Mouse (Mus musculus) layer of hippocampus, adult 11-12 months (tissue): ENCODE measurements around the gene Dap3.
"Not testable (repeated sequence)": the region's sequence is repeated elsewhere in the genome, so short reads cannot be mapped to it uniquely, and the experiment has no call there.

Experiments used
- DNase-seq: peaks from one replicate; pipeline ENCODE4 v3.0.0; 2022; ENCODE audit warnings: low spot score

Dap3 gene

DNA sequence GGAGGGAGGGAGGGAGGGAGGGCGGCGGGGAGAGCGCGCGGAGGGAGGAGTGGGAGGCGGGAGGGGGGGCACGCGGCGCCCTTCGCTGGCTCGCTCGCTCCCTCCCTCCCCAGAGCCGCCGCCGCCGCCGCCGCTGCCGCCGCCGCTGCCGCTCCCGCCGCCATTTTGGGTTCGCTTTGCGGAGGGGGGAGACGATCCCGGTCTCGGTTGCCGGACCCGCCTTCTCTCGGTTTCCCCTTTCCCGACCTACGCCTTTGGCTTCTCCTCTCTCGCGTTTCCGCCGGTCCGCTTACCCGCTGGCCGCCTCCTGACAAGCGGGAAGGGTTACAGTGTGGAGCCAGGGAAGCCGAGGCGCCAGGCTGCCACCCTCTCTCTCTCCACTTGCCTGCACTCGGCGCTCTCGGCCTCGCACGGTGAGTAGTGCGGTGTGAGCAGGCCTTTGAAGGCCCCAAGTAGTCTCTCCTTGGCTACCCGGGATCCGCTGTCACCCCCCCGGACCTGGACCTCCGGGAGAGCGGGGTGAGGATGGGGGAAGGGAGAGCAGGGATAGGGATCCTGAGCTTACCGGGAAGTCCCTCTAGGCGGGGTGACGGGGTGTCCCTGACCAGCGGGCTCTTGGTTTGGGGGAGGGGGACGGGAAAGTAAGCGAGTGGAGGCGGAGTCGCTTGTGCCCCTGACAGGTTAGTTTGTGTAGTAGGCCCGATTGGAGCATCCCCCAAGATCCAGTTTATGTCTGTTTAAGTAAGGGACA is at the start of gene Dap3, which contains the start of gene Ash1l:
TSS of gene Dap3 (minus strand) at position 606 of the 751 bp plus-strand sequence.
TSS of gene Ash1l (plus strand) at position 47 of the 751 bp plus-strand sequence.
- DNase-seq: peak; percentile 71

DNA sequence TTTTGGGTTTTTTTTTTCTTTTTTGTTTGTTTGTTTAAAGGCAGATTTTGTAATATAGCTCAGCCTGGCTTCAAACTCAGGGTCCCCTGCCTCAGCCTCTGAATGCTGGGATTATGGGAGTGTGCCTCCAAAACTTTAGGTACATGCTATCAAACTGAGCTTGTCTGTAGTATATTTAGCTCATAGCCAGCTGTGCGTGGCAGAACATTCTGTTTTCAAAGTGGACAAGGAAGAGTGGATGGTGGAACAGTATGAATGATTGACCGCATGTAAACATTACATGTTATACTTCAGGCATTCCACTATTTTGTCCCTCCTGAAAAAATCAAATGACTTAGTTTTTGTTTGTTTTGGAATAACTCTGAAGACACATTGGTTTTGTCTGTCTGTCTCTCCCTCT is 41.8 kb upstream of the Dap3 start:
- no peak for DNase-seq

DNA sequence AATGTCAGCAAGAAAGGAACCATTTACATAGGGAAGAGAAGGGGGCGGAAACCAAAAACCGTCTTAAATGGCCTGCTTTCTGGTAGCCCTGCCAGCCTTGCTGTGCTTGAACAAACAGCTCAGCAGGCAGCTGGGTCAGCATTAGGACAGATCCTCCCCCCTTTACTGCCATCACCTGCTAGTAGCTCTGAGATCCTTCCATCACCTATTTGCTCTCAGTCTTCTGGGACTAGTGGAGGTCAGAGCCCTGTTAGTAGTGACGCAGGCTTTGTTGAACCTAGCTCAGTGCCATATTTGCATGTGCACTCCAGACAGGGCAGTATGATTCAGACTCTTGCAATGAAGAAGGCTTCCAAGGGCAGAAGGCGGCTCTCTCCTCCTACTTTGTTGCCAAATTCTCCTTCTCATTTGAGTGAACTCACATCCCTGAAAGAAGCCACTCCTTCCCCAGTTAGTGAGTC is 33.0 kb upstream of the Dap3 start:
- no peak for DNase-seq

DNA sequence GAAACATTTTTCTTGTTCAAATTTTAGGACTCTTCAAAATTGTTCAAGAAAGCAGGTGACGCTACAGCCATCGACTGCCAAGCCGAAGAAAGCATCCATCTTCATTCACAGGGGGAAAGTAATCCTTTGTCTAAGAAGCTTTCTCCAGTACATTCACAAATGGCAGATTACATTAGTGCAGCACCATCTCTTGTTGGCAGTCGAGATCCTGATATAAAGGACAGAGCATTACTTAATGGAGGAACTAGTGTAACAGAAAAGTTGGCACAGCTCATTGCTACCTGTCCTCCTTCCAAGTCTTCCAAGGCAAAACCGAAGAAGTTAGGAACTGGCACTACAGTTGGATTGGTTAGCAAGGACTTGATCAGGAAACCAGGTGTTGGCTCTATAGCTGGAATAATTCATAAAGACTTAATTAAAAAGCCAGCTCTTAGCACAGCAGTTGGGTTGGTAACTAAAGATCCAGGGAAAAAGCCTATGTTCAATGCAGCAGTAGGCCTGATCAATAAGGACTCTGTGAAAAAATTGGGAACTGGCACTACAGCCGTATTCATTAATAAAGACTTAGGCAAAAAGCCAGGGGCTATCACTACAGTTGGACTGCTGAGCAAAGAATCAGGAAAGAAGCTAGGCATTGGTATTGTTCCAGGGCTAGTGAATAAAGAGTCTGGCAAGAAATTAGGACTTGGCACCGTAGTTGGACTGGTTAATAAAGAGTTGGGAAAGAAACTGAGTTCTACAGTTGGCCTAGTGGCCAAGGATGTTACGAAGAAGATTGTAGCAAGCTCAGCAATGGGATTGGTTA is 30.4 kb upstream of the Dap3 start:
- no peak for DNase-seq

DNA sequence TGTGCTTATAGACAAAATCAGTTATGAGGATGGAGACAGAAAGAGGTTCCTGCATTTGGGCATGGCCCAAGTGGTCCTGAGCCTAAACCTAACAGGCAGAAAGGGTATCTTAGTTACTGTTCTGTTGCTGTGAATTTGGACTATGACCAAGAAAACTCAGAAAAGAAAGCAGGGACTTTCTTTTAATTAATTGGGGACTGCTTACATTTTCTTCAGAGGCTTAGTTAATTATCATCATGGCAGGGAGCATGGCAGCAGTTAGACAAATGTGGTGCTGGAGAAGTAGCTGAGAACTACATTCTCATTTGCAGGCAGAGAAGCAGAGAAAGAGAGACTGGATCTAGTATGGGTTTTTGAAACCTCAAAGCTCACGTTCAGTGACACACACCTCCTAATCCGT is 24.0 kb upstream of the Dap3 start:
- no peak for DNase-seq

DNA sequence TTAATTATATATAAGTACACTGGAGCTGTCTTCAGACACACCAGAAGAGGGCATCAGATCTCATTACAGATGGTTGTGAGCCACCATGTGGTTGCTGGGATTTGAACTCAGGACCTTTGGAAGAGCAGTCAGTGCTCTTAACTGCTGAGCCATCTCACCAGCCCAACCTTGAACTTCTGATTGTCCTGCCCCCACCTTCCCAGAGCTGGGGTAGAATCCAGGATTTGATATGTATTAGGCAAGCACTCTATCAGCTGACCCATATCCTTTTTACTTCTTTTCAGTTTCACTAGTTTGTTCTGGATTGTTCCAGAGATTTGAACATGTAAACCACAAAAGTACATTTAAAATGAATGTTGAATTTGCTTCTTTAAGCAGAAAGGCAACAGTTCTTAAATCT is 12.2 kb upstream of the Dap3 start:
- not testable (repeated sequence) for DNase-seq

DNA sequence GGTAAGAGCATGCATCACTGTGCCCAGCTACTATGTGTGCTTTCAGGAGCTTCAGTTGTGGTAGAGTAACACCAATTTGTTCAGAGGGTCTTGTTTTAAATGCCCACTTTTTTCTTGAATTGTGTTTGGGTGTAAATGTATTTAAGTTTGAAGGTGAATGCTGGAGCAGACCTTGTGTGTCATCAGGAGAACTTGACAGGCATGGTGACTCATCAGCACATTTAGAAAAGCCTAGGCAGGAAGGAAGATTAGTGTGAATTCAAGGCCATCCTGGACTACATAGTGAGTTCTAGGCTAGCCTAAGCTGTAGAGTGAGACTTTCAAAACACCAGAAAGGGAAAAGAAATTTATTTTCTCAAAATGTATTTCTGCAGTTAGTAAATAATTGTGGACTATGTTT is 2.8 kb upstream of the Dap3 start:
- no peak for DNase-seq

DNA sequence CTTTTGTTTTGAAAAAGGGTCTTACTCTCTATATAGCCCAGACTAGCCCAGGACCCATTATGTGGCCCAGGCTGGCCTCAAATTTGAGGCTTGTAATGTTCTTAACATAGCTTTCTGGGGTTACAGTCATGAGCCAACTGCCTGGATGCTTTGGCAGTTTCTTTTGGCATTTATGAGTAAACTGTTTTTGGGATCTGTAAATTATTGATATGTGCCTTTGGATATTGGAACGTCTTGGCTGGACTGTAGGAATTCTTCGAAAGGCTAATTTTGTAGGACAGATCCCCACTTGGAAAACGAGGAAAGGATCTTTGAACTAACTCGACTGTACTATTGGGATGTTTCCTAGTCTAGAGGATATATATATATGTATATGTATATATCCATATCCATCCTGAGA is 2.3 kb upstream of the Dap3 start:
- no peak for DNase-seq

DNA sequence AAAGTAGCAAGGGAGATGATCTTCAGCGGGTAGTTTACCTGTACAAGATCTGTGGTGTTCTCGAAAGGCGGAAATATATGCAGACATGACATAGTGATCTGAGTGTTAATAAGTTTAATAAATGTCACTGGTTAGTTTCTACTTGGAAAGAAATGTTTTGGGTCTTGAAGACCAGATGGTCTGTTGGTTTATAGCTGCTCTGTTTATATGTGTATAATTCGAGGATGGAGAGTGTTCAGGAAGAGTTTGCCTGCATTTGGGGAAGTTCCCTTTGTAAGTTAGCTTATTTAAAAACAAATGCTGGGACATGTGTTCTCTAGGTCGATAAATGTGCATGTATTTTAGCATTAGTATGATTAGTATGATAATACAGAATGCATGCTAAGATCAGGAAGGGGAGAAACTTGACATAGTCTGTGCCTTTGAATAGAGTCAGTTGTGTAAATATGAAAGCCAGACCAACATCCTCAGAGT is 383 bp upstream of the Dap3 start:
- DNase-seq: no peak

DNA sequence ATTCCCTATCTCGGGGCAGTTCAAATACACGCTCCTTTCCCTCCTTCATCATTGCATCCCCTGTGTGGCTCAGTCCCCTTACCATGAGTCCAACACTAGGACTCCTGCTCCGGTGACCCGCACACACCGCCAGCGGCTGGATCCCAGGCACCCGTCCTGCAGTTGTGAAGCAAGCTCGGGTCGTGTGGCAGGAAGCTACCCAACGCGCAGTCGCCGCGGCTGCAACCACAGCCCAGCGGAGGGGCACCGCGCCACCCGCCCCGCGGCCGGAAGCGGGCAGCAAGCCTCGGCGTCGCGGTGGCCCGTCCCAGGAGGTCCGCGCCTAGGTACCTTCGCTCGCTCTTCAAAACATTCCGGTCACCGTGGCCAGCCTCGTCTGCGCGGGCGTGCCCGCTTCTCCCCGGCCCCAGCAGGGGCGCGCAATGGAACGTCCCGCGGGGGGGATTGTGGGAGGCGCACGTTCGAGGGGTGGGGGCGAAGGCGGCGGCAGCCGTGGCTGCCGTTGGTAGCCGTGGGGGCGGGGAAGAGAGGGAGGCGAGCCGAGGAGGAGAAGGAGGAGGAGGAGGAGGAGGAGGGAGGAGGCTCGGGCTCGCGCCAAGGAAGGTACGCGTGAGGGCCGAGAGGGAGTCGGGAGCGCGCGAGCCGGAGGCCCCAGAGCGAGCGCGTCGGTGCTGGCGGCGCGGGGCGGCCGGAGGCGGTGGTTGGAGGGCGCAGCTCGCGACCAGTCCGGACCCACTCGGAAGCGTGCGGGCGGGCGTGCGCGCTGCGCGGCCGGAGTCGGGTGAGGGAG is 1.0 kb downstream of the Dap3 start:
- peak; percentile 85 for DNase-seq

DNA sequence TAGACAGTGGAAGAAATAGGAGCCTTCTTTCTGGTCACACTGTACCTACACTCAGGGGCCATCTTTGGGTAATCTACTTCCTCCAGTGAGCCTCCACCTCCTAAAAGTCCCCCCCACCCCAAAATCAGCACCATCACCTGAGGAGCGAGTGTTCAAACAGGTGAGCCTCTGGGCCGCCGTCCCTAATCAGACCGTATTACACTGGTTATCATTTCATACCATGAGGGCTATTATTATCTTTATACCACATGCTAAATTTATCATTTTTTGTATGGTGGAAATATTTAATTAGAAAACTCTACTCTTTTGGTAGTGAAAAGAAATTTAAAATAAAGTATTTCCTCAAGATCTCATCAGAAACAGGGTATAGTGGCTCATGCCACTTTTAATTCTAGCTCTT is 6.9 kb downstream of the Dap3 start:
- no peak for DNase-seq

DNA sequence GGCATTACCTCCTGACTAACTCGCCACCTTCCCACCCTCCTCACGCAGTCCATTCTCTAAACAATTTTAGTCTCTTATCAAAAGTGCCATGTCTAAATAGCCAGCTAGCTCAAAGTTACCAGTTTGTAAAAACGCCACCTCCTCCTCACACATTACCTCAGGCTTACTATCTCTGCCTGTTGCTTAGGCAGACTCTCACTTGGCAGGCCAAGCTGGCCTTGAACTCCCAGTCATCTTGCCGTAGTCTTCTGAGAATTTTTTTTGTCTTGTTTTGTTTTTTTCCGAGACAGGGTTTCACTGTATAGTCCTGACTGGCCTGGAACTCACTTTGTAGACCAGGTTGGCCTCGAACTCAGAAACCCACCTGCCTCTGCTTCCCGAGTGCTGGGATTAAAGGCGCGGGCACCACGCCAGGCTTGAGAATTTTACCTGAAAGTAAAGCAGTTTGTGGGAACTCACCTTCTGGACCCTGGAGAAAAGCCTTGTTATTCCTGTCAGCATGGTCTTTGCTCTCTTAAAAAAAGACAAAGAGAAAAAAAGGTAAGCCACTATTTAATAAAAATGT is 8.6 kb downstream of the Dap3 start:
- no peak for DNase-seq

DNA sequence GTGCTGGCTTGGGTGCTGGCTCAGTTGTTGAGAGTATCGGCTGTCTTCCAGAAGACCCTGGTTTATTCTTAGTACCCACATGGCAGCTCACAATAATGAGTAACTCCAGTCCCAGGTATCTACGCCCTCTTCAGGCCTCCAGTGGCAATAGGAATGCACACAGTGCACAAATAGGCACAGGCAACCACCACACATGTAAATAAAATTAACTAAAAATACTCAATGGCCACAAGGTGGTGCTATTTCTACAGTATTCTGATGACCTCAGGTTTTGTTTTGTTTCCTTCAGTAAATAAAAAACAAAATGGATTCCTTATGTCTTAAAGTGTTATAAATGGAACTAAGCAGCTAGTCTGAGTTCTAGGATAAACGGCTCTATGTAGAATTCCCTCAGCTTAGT is 11.2 kb downstream of the Dap3 start:
- no peak for DNase-seq

DNA sequence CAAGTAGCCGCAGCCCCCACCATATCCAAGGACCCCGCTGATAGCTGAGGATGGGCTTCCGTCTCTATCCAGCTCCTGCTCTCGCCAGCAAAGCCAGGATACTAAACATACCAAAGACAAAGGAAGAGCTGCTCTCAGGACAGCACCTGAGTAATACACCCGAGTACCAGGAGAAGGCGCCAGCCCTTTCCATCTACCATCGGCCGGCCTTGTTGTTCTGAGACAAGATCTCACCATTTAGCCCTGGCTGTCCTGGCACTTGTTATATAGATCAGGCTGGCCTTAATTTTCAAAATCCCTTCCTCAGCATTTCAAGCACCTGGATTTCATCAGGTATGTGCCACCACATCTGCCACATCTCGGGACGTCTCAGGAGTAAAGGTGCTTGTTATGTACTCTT is 11.9 kb downstream of the Dap3 start:
- DNase-seq: no peak

DNA sequence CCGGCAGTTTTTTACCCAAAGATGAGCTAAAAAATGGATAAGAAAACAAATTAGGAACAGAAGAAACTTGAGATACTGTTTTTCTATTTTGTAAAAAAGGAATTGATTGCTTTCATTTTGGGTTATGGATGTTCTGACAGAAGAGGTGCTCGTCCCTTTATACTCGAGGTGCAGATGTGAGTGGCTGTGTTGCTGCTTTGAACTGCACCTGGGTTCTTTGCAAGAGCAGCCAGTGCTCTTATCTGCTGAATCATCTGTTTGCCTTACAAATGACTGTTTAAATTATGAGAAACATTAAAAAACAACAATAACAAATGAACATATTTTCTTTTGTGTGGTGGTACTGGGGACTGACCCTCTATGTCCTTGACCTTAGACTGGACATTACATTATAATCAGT is 21.5 kb downstream of the Dap3 start:
- DNase-seq: no peak

DNA sequence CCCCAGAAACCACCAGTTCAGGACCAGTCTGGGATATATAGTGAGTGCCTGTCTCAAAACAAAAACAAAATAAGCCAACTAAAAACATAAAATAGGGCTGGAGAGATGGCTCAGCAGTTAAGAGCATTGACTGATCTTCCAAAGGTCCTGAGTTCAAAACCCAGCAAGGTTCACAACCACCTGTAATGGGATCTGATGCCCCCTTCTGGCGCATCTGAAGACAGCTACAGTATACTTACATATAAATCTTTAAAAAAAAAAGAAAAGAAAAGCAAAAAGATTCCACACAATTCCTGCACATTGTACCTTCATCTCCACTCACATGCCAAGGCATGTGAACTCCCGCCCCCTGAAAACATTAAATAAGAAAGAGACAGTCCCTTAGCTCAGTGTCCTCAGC is 25.3 kb downstream of the Dap3 start:
- DNase-seq: no peak

DNA sequence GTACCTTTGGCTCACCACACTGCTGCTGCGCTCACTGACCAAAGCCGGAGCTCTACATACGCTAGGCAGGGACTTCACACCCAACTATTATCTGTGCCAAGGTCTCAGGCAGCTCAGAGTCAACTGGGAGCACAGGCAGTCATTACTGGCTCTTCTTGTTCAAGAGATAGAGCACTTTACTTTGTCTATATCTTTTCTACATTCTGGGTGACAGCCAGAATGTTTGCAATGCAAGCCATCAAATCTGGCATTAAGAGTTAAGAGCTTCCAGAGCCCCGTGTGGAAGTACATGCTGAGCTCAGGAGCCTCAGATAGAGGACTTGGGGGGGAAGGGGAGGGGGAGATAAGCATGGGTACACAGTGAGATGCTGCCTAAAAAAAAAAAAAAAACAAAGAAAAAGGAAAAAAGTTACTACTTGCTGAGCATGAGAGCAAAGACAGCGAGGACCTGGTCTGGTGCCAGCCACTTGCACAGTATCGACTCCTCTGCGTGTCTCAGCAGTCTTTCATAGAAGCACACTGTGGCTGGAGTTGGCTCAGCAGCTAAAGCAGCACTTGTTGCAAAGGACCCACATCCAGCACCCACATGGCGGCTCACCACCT is 26.9 kb downstream of the Dap3 start:
- DNase-seq: no peak

DNA sequence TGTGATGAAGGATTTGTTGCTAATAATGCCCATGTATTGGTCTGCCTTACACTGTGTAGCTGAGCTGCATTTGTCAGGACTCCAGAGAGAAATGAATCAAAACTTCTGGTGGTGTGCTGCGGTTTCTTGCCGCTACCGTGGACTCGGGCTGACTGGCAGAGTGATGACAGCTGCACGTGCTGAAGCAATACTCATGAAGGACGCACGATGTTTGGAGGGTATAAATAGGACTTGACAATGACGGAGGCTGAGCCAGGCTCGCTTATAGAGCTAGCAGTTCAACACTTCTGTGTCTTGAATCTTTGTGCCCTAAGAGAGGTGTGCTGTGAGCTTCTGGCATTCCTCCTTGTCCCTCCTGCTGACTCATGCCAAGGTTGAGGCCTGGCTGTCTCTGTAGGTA is 29.6 kb downstream of the Dap3 start:
- DNase-seq: no peak

DNA sequence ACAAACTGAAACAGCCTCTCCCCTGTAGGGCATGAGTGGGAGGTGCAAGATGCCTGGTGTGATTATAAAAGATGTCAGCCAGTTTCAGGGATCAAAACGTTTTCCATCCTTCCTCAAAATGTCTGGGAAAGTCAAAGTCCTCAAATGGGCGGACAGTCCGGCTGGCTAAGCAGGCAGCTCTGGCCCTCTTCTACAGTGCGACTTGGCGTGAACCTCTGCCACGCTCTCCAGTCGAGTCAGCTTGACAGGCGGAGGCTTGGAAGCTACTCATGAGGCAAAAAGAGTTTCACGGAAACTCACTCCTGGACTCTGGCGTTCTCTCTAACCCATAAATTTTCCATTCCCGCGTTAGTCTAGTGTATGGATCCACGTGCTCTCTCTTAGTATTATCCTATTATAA is 32.0 kb downstream of the Dap3 start:
- no peak for DNase-seq

DNA sequence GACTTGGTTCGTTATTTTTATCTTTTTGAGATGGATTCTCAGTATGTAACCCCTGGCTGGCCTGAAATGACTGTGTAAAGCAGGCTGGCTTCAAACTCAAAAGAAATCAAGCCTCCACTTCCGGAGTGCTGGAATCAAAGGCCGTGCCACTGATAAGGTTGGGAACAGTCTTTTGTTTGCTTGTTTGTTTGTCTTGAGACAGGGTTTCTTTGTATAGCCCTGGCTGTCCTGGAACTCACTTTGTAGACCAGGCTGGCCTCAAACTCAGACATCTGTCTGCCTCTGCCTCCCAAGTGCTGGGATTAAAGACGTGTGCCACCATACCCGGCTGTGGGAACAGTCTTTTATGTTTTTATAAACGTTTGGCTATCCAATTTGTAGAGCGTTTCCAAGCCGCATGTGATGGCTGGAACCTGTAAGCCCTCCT is 36.6 kb downstream of the Dap3 start:
- no peak for DNase-seq

DNA sequence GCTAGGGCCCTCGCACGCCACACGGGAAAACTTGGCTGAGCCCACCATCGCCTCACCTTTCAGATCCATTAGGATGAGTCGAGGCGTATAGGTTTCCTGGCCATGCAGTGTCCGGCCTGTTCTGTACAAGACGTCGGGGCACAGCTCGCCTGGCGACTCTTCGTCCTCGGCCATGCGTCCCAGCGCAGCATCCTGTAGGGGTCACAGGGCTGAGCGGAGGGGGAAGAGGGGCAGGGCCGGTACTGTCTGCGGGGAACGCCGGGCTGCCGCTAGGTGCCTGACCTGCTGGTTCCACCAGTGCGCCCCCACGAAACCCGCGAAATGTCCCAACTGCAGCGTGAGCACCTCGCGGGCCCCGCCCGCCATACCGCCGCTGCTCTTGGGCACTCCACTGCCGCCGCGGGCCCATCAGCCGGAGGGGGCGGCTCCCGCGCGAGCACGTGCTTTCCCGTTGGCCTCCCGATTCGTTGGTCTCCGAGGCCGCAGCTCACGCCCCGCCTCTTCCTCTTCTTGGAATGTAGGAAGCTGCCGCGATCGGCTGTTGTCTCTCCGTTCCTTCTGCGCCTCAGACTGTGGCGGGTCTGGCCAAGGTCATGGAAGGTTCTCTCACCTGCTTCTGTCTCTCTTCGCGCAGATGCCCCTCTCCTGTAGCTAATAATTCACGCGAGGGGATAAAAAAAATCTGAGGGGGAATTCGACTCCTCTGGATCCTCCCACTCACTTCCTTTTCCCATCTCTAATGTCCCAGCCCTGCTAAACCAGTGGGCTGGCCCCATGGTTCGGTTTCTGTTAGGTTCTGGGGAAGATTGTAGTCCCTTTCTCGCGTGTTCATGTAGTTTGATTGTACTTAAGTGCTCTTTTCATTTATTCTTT is 37.2 kb downstream of the Dap3 start, which contains the start of gene Msto1:
TSS of gene Msto1 (minus strand) at position 489 of the 873 bp plus-strand sequence.
- DNase-seq: peak; percentile 93
